Mouse (Mus musculus) erythroblast, embryonic 14.5 days (primary cell): Measurements from ENCODE around the gene Bmp3. TPM values are rescaled to one million over a fixed set of nuclear protein-coding genes. Genes with fewer than 3 reads are reported as not detected.

Source experiments
- H3K27me3 ChIP-seq: 2 replicates; pipeline ENCODE4 v1.6.1; 2012; ENCODE audit warnings: inconsistent platforms; ENCODE audit not compliant: control insufficient read depth
- H3K36me3 ChIP-seq: 2 replicates; pipeline ENCODE4 v1.6.1; 2012; ENCODE audit warnings: mild to moderate bottlenecking, inconsistent platforms; ENCODE audit not compliant: control insufficient read depth
- H3K4me1 ChIP-seq: 2 replicates; pipeline ENCODE4 v1.6.1; 2012; ENCODE audit warnings: inconsistent platforms; ENCODE audit not compliant: control insufficient read depth
- H3K4me3 ChIP-seq: replicated peaks from 2 replicates; pipeline ENCODE3; 2012; ENCODE audit warnings: moderate library complexity, mild to moderate bottlenecking, inconsistent platforms
- H3K9me3 ChIP-seq: 2 replicates; pipeline ENCODE4 v1.6.1; 2012; ENCODE audit warnings: low read length, inconsistent platforms, mixed read lengths; ENCODE audit not compliant: control insufficient read depth
- GATA1 ChIP-seq: IDR thresholded peaks from 2 replicates; pipeline ENCODE4 v1.6.1; 2012; ENCODE audit warnings: low read length, inconsistent platforms, mixed read lengths
- TAL1 ChIP-seq: IDR thresholded peaks from 3 replicates; pipeline ENCODE4 v1.6.1; 2012; ENCODE audit warnings: low read length, inconsistent platforms, mixed read lengths
- polyA plus RNA-seq: library from polyadenylated mRNA; stranded (reverse); fragments of >175 nt; gene quantifications from 2 replicates; pipeline ENCODE4 v1.2.3, GENCODE M21; 2012

The Bmp3 gene
- not detected in 2 replicates for polyA plus RNA-seq

DNA sequence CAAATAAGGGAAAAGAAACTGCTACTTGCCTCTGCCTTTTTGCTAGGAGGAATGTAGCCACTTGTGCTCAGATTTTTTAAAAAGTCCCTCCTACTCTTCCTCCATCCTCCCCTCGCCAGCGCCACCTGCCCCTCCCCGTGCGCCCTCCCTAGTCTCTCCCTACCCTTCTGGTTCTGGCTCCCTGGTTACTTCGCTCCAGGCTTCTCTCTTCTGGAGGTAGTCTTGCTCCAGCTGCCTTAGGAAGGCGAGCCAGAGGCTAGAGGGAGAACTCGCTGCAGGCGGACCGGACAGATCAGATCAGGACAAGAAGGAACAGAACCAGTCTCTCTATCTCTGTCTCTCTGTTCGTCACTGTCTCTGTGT is at the start of gene Bmp3:
TSS of gene Bmp3 (plus strand) at position 152 of the 363 bp plus-strand sequence.
- TF ChIP-seq GATA1: no peak
- TF ChIP-seq TAL1: no peak
- peaks cover 36% of the 10 kb centered on the region for H3K27me3 ChIP-seq
- H3K36me3 ChIP-seq: no peaks in the 10 kb centered on the region
- peaks cover 3% of the 10 kb centered on the region; the same call in 1 of the 2 replicates for H3K9me3 ChIP-seq
- H3K4me1 ChIP-seq: no peaks in the 10 kb centered on the region
- H3K4me3 ChIP-seq: no peak within 1 kb of the TSS

- no peaks in the 10 kb centered on the region for H3K27me3 ChIP-seq
- no peaks in the 10 kb centered on the region for H3K36me3 ChIP-seq
- no peak overlapping the region for H3K4me3 ChIP-seq
- H3K9me3 ChIP-seq: peaks cover 13% of the 10 kb centered on the region
- no peak for TF ChIP-seq TAL1
- TF ChIP-seq GATA1: no peak
- no peaks in the 10 kb centered on the region for H3K4me1 ChIP-seq
Measured at GRCm38 (mm10) chr5:98804761-98805160, 49.5 kb upstream of the Bmp3 start.

- Histone ChIP-seq H3K4me1 (no peaks in the 10 kb centered on the region), H3K36me3 (no peaks in the 10 kb centered on the region), H3K4me3 (no peak overlapping the region), H3K9me3 (peaks cover 13% of the 10 kb centered on the region), H3K27me3 (no peaks in the 10 kb centered on the region)
- TF ChIP-seq GATA1 (no peak), TAL1 (no peak)
Measured at GRCm38 (mm10) chr5:98806492-98806891, 47.7 kb upstream of the Bmp3 start.

DNA sequence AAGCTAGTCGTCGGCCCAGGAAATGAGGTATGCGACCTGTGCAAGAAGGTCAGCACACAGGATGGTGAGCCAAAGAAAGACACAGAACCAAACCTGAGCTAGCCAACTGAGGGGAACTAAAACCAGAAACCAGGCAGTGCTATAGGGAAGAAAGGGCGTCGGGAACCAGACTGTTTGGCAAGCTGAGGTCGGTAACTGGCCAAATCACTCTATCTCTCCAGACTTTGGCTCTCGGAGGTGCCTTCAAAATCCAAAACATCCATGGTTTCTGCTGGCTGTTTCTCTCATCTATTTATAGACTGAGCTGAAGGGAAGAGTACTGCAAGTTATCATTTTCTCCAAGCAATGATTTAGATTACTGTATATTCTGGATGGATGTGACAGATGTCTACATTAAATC is 47.2 kb upstream of the Bmp3 start:
- Histone ChIP-seq H3K36me3 (no peaks in the 10 kb centered on the region), H3K4me1 (no peaks in the 10 kb centered on the region), H3K4me3 (no peak overlapping the region), H3K9me3 (peaks cover 13% of the 10 kb centered on the region), H3K27me3 (no peaks in the 10 kb centered on the region)
- TF ChIP-seq GATA1: no peak
- TF ChIP-seq TAL1: no peak

DNA sequence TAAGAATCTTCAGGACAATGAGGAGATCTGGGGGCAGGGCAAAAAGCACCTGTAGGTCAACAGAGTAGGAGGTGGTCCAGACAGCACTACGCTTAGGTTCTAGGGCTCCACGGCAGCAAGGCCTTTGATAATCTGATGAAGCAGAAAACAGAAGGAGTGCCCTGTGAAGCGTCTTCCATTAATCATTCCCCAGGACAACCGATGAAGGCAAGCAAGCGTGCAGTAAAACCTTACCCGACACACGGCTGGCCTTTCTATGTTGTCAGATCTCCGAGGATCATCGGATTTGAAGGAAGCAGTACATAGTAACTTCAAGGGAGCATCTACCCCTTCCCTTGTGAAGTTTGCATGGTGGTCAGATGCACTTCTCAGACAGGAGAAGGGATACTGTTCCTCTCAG is 46.3 kb upstream of the Bmp3 start:
- peaks cover 13% of the 10 kb centered on the region for H3K9me3 ChIP-seq
- TF ChIP-seq TAL1 (no peak), GATA1 (no peak)
- no peaks in the 10 kb centered on the region for H3K4me1 ChIP-seq
- no peak overlapping the region for H3K4me3 ChIP-seq
- no peaks in the 10 kb centered on the region for H3K27me3 ChIP-seq
- H3K36me3 ChIP-seq: no peaks in the 10 kb centered on the region

- Histone ChIP-seq H3K9me3 (peaks cover 5% of the 10 kb centered on the region), H3K27me3 (no peaks in the 10 kb centered on the region), H3K4me1 (no peaks in the 10 kb centered on the region), H3K4me3 (no peak overlapping the region), H3K36me3 (no peaks in the 10 kb centered on the region)
- no peak for TF ChIP-seq GATA1
- no peak for TF ChIP-seq TAL1
Measured at GRCm38 (mm10) chr5:98812380-98812779, 41.8 kb upstream of the Bmp3 start.

DNA sequence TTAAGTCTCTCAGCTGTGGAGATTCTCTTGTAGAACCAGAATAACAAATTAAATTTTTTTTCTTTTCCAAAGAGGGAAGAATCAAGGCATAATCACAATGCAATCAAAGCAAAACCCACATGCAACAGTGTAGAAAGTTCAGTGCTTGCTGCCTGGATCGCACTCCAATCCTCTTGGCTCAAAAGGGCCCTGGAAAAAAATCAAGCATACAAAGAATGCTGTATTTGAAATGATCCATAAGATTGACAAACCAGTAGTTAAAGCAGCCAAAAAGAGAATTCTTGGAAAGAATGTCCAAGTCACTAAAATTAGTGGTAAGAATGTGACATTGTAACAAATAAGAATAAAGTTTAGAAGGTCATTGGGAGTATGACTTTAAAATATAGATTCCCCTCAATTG is 38.9 kb upstream of the Bmp3 start:
- H3K4me1 ChIP-seq: no peaks in the 10 kb centered on the region
- TF ChIP-seq TAL1: no peak
- TF ChIP-seq GATA1: no peak
- no peak overlapping the region for H3K4me3 ChIP-seq
- H3K9me3 ChIP-seq: peaks cover 8% of the 10 kb centered on the region
- H3K27me3 ChIP-seq: no peaks in the 10 kb centered on the region
- no peaks in the 10 kb centered on the region for H3K36me3 ChIP-seq

GRCm38 (mm10) chr5:98833760-98834159 is 20.5 kb upstream of the Bmp3 start:
- H3K36me3 ChIP-seq: no peaks in the 10 kb centered on the region
- H3K4me3 ChIP-seq: no peak overlapping the region
- TF ChIP-seq TAL1 (no peak), GATA1 (no peak)

DNA sequence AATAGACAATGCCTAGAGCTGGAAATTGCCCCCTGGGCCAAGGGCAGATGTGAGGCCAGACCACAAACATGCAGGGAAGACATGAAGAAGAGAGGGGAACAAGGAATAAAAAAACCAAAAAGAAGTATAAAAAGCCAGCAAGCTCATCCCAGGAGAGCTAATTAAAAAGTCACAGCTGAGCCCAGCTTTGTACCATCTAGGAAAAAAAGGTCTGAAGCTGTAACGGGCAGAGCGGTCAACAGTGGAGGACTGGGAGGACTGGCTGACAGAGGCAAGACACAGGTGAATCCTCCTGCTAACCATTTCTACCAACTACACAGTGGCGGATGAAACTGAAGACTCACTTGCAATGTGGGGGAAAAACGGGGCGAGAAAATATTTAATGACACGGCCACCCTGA is 19.9 kb upstream of the Bmp3 start:
- H3K9me3 ChIP-seq: peaks cover 17% of the 10 kb centered on the region
- no peaks in the 10 kb centered on the region for H3K4me1 ChIP-seq
- no peaks in the 10 kb centered on the region for H3K27me3 ChIP-seq
- no peak for TF ChIP-seq TAL1
- TF ChIP-seq GATA1: no peak
- no peak overlapping the region for H3K4me3 ChIP-seq
- H3K36me3 ChIP-seq: no peaks in the 10 kb centered on the region

More at GRCm38 (mm10) chr5:98833760-98834159, 20.5 kb upstream of the Bmp3 start:
- peaks cover 16% of the 10 kb centered on the region for H3K9me3 ChIP-seq
- H3K4me1 ChIP-seq: no peaks in the 10 kb centered on the region
- H3K27me3 ChIP-seq: no peaks in the 10 kb centered on the region

- TF ChIP-seq GATA1: no peak
- no peak for TF ChIP-seq TAL1
- Histone ChIP-seq H3K4me3 (no peak overlapping the region), H3K4me1 (no peaks in the 10 kb centered on the region), H3K9me3 (peaks cover 7% of the 10 kb centered on the region), H3K27me3 (no peaks in the 10 kb centered on the region), H3K36me3 (no peaks in the 10 kb centered on the region)
Measured at GRCm38 (mm10) chr5:98842600-98843310, 11.5 kb upstream of the Bmp3 start.
